Mouse (Mus musculus): ENCODE measurements around the gene Hip1. TPM values are rescaled to one million over a fixed set of nuclear protein-coding genes. Genes with fewer than 3 reads are reported as not detected.

The Hip1 gene
- total and polyA plus RNA-seq, 3 experiments = 22.2 to 29.6 (median 25.0) TPM

GRCm38 (mm10) chr5:135522111-135522722, 22.7 kb downstream of the Hip1 start:
- WGBS = 48% methylated on average over 9 of the region's 9 CpGs
- Histone ChIP-seq H3K9ac (ENCODE audit: low read depth, low read length) (no peak overlapping the region), H3K79me2 (replicated peaks; ENCODE audit: control insufficient read depth, insufficient read depth, low read length) (peaks cover 3% of the 10 kb centered on the region; the same call in 1 of the 2 replicates), H3K36me3 (ENCODE audit: control insufficient read depth, insufficient read depth, low read length) (peaks cover 5% of the 10 kb centered on the region; the same call in 1 of the 2 replicates), H3K27ac (no peak overlapping the region; the same call in 1 of the 2 replicates), H3K4me3 (no peak overlapping the region), H3K4me1 (ENCODE audit: control insufficient read depth, insufficient read depth, low read length) (peaks cover 18% of the 10 kb centered on the region), H3K27me3 (ENCODE audit: control insufficient read depth, insufficient read depth, low read length) (no peaks in the 10 kb centered on the region)
- no peak for TF ChIP-seq CTCF (IDR thresholded peaks at IDR 0.05)
- DNase-seq = peak in 1 of 2 experiments; percentile 51
- intact Hi-C loops (cut with DNase I) = no loop called here

GRCm38 (mm10) chr5:135517348-135517883, 27.5 kb downstream of the Hip1 start:
- DNase-seq = no peak
- peaks cover 1% of the 10 kb centered on the region; the same call in 1 of the 2 replicates for H3K4me1 ChIP-seq (ENCODE audit: control insufficient read depth, insufficient read depth, low read length)
- no peak overlapping the region for H3K4me3 ChIP-seq
- no peak overlapping the region for H3K9ac ChIP-seq (ENCODE audit: low read depth, low read length)
- no peaks in the 10 kb centered on the region for H3K36me3 ChIP-seq (ENCODE audit: control insufficient read depth, insufficient read depth, low read length)
- H3K79me2 ChIP-seq (replicated peaks; ENCODE audit: control insufficient read depth, insufficient read depth, low read length) = peaks cover 3% of the 10 kb centered on the region; the same call in 1 of the 2 replicates
- TF ChIP-seq EP300 (IDR thresholded peaks at IDR 0.05; ENCODE audit: insufficient read depth, low read depth, low read length) = no peak
- no peak for TF ChIP-seq POLR2A (IDR thresholded peaks at IDR 0.05; ENCODE audit: insufficient read depth, low read depth, low read length)
- TF ChIP-seq CTCF (IDR thresholded peaks at IDR 0.05) = no peak
- H3K27me3 ChIP-seq (ENCODE audit: control insufficient read depth, insufficient read depth, low read length) = no peaks in the 10 kb centered on the region
- WGBS = 73% methylated on average over 5 of the region's 5 CpGs
- H3K27ac ChIP-seq = no peak overlapping the region
- intact Hi-C loops (cut with DNase I) = no loop called here

GRCm38 (mm10) chr5:135513131-135513530, 31.8 kb downstream of the Hip1 start:
- DNase-seq = no peak
- peaks cover 1% of the 10 kb centered on the region; the same call in 1 of the 2 replicates for H3K4me1 ChIP-seq (ENCODE audit: control insufficient read depth, insufficient read depth, low read length)
- intact Hi-C loops (cut with DNase I) = loop anchor here (5.0 kb wide), 2 partner anchors 34 to 104 kb away; partner anchors contain the start of gene Hip1
- H3K4me3 ChIP-seq = no peak overlapping the region
- 79% methylated on average over 4 of the region's 4 CpGs for whole genome bisulfite sequencing
- H3K27ac ChIP-seq = no peak overlapping the region
- H3K9ac ChIP-seq (ENCODE audit: low read depth, low read length) = no peak overlapping the region
- no peaks in the 10 kb centered on the region for H3K79me2 ChIP-seq (replicated peaks; ENCODE audit: control insufficient read depth, insufficient read depth, low read length)
- no peaks in the 10 kb centered on the region for H3K27me3 ChIP-seq (ENCODE audit: control insufficient read depth, insufficient read depth, low read length)
- H3K36me3 ChIP-seq (ENCODE audit: control insufficient read depth, insufficient read depth, low read length) = no peaks in the 10 kb centered on the region
- no peak for TF ChIP-seq POLR2A (IDR thresholded peaks at IDR 0.05; ENCODE audit: insufficient read depth, low read depth, low read length)
- TF ChIP-seq CTCF (IDR thresholded peaks at IDR 0.05) = no peak
- TF ChIP-seq EP300 (IDR thresholded peaks at IDR 0.05; ENCODE audit: insufficient read depth, low read depth, low read length) = no peak

- intact Hi-C loops (cut with DNase I) = loop anchor here (5.0 kb wide), 2 partner anchors 36 to 106 kb away; partner anchors contain the start of gene Hip1
- no peaks in the 10 kb centered on the region for H3K27me3 ChIP-seq (ENCODE audit: control insufficient read depth, insufficient read depth, low read length)
Measured at GRCm38 (mm10) chr5:135511105-135511504, 33.8 kb downstream of the Hip1 start.

GRCm38 (mm10) chr5:135508284-135508683, 36.6 kb downstream of the Hip1 start:
- TF ChIP-seq CTCF (IDR thresholded peaks at IDR 0.05) (no peak), POLR2A (IDR thresholded peaks at IDR 0.05; ENCODE audit: insufficient read depth, low read depth, low read length) (no peak), EP300 (IDR thresholded peaks at IDR 0.05; ENCODE audit: insufficient read depth, low read depth, low read length) (no peak)
- intact Hi-C loops (cut with DNase I) = no loop called here
- Histone ChIP-seq H3K27ac (no peak overlapping the region), H3K4me3 (no peak overlapping the region), H3K9ac (ENCODE audit: low read depth, low read length) (no peak overlapping the region), H3K4me1 (ENCODE audit: control insufficient read depth, insufficient read depth, low read length) (peaks cover 1% of the 10 kb centered on the region; the same call in 1 of the 2 replicates), H3K36me3 (ENCODE audit: control insufficient read depth, insufficient read depth, low read length) (no peaks in the 10 kb centered on the region), H3K27me3 (ENCODE audit: control insufficient read depth, insufficient read depth, low read length) (no peaks in the 10 kb centered on the region), H3K79me2 (replicated peaks; ENCODE audit: control insufficient read depth, insufficient read depth, low read length) (no peaks in the 10 kb centered on the region)
- DNase-seq = no peak
- 74% methylated on average over 3 of the region's 3 CpGs for WGBS

More at GRCm38 (mm10) chr5:135511105-135511504, 33.8 kb downstream of the Hip1 start:
- Histone ChIP-seq H3K4me1 (ENCODE audit: control insufficient read depth, insufficient read depth, low read length) (peaks cover 1% of the 10 kb centered on the region; the same call in 1 of the 2 replicates), H3K36me3 (ENCODE audit: control insufficient read depth, insufficient read depth, low read length) (no peaks in the 10 kb centered on the region), H3K9ac (ENCODE audit: low read depth, low read length) (no peak overlapping the region), H3K79me2 (replicated peaks; ENCODE audit: control insufficient read depth, insufficient read depth, low read length) (no peaks in the 10 kb centered on the region), H3K4me3 (no peak overlapping the region), H3K27ac (no peak overlapping the region)
- TF ChIP-seq POLR2A (IDR thresholded peaks at IDR 0.05; ENCODE audit: insufficient read depth, low read depth, low read length) = no peak
- peak; percentile 60 for TF ChIP-seq CTCF (IDR thresholded peaks at IDR 0.05)
- TF ChIP-seq EP300 (IDR thresholded peaks at IDR 0.05; ENCODE audit: insufficient read depth, low read depth, low read length) = no peak
- no peak for DNase-seq
- 60% methylated on average over 5 of the region's 5 CpGs for WGBS

All from heart, adult 2 months (tissue).